Mouse (Mus musculus) right cerebral cortex, adult 18-20 months (tissue): ENCODE results near the gene Arap2.

ENCODE experiments used
- DNase-seq: peaks from one replicate; pipeline ENCODE4 v3.0.0; 2022; ENCODE audit warnings: mixed read lengths

The Arap2 gene

GRCm38 (mm10) chr5:62622848-62623479 is 143.0 kb downstream of the Arap2 start:
- DNase-seq, result no peak

DNA sequence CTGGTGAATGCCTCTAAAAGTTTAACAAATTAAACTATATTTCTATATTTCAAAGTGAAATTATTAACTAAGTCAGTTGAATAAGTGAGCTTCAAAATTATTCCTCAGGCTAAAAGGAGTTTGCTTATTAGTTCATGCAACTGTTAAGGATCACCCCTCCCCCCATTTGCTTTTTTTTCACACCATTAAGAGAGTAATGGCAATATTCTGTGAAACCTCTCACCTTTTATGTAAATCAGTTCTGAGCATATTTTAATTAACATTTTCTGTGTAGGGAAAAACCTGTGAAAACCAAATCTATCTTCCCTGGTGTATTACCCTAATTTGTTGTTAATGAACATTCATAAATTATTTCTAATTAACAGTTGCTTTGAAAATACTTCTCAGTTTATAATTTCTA is 147.7 kb downstream of the Arap2 start:
- no peak for DNase-seq

DNA sequence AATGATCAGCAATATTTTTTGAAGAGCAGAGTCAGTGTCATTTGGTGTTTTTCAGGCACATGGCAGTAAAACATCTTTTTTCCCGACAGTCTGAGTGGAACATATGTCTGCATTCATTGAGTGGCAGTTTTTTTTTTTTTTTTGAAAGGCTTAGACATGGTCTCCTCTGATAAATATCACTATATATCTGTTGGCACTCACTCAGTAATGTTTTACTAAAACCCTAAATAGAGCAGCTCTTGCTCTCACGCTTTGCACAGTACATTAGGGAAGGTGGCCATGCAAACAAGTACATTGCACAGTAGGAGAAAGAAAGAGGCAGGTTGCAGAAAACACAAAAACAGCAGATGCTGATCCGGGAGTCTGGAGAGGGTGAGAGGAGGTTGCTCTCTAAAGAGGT is 154.0 kb downstream of the Arap2 start:
- DNase-seq, result no peak

- DNase-seq, result no peak
Measured at GRCm38 (mm10) chr5:62587348-62587747, 178.6 kb downstream of the Arap2 start.

DNA sequence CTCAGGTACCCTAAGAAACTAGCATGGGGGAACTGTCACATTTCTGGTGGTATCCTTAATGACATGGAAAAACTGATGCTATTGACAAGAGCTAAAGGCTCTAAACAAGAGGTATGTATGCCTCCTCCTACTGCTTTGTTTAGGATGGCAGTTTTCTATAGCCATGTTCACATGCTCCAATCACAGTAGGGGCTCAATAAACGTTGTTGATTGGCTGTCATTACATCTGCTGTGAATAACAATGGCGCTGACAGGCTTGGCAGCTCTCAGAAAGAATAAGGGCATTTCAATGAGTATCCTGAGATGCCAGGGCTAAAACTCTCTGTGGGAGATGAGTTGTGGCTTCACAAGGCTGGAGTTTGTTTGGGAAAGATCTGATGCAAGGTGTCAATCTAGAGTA is 183.3 kb downstream of the Arap2 start:
- DNase-seq, result no peak

GRCm38 (mm10) chr5:62581699-62582098 is 184.3 kb downstream of the Arap2 start:
- DNase-seq, result no peak

- no peak for DNase-seq
Measured at GRCm38 (mm10) chr5:62574336-62574844, 191.6 kb downstream of the Arap2 start.
